Mouse (Mus musculus): ENCODE measurements around the gene Atp5h.

Gene Atp5h

DNA sequence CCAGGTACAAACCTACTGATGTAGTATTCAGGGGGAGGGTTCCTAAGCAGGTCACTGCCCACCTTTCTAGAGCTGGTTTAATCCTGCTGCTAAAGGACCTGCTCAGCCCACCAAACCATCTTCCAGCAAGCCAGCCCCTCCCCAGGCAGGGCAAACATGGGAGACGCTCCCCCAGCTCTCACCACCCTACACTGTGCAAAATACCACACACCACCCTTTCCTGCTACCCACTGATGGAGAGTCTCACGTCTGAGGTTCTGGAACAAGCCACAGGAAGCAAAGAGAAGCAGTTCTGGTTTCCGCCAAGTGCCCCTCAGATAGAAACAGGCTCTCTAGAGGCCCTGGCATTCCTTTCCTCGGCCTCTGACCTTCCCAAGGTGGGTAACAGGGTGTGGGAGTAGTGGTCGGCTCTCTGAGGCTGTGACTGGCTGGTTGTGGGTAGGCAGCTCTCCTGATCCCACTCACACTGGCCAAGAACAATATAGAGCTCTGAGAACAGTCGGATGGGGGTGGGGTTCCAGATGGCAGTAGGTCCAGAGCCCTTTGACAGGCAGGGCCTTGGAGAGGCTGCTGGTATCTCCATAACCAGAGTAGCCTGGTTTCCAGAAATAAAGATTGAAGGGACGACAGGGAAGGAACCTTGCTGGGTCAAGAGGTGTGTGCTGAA, 53.6 kb downstream of the Atp5h start:
- no peak for DNase-seq
